Mouse (Mus musculus): ENCODE measurements at regions not wholly inside any gene's neighbourhood (a gene's known extent, or its start where the extent isn't known, plus 50 kb on each side); places are given as distances from the start of the nearest gene placed in this dataset.
"Not testable (repeated sequence)": the region's sequence is repeated elsewhere in the genome, so short reads cannot be mapped to it uniquely, and the experiment has no call there.

- DNase-seq = no peak
These were observed 55.3 kb downstream of the Spin2c start for GRCm38 (mm10) chrX:153887285-153887684.

- no peak for DNase-seq
These were observed 84.4 kb downstream of the Samt1 start for GRCm38 (mm10) chrX:153927996-153928395.

GRCm38 (mm10) chrX:153932586-153932985 is 79.9 kb downstream of the Samt1 start:
- DNase-seq = peak; percentile 42

- peak; percentile 54 for DNase-seq
These were observed 76.3 kb downstream of the Samt1 start for GRCm38 (mm10) chrX:153936111-153936510.

DNA sequence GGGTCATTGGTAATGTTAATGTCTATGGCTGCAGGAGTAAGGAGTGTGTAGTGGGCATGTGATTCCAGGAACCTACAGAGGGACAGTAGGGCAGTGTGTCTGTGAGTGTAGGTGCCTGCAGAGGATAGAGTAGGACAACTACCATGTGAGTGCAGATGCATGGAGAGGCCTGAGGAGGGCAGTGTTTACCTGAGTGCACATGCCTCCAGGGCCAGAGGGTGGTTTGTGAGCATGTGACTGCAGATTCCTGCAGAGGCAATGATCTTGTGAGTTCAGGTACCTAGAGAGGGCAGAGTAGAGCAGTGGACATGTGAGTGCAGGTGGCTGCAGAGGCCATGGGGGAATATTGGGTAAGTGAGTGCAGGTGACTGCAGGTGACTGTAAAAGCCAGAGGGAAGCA is 75.1 kb downstream of the Samt1 start:
- peak; percentile 60 for DNase-seq

DNA sequence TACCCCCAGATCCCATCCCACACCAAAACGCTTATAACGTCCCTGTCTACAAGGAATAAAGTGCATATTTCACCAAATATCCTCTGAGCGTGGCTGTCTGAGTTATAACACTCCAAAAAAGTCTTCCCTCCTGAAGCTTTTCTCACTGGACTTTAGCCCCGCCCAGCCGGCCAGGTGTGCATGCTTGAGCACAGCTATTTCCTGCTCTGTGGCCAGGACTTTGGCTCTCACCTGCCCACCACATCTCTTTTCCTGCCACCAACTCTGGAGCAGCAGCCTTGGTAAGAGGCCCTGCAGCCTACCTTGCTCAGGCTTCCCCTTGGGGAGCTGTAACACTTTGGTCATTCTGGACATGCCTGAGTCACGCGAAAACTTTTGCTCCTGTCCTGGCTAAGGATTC is 72.4 kb downstream of the Samt1 start:
- DNase-seq = no peak

DNA sequence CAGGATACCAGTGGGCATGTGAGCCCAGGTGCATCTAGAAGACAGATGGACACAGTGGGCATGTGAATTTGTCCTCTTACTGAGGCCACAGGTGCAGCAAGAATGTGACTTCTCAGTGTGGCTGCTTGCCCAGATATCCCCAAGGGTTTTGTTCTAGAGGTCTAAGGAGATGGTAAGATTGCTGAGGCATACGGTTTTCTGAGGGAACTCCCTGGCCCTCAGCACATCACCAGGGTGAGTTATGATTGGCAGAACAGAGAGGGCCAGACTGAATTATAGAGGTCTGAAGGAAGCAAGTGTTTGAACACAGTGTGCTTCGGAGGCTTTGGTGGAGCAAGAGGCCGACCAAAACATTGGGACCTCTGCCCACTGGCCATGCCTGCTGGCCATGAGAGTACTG is 71.3 kb downstream of the Samt1 start:
- DNase-seq = not testable (repeated sequence)

Measured in heart, adult 11 months (tissue).